Mouse (Mus musculus): ENCODE data around the gene Wnt5a. TPM values are rescaled to one million over a fixed set of nuclear protein-coding genes. Genes with fewer than 3 reads are reported as not detected.

Gene Wnt5a
- polyA plus RNA-seq (2015; fragmentation: Nextera tagmentation; extraction: Ambion mirVana), result 23.6 and 26.6 TPM in 2 replicates

- Histone ChIP-seq H3K9me3 (no peaks in the 10 kb centered on the region), H3K9ac (peak within 1 kb of the TSS; percentile 52), H3K4me2 (peak within 1 kb of the TSS; percentile 90), H3K27ac (replicated peaks) (peak within 1 kb of the TSS; percentile 83), H3K27me3 (peaks cover 6% of the 10 kb centered on the region), H3K4me1 (replicated peaks) (peaks cover 45% of the 10 kb centered on the region), H3K36me3 (no peaks in the 10 kb centered on the region), H3K4me3 (peak within 1 kb of the TSS; percentile 62)
- WGBS, result 3% methylated on average over 47 of the region's 53 CpGs
- peak; percentile 20; the same call in 1 of the 2 replicates for ATAC-seq (ENCODE audit: low FRiP score, low read depth)
Measured at GRCm38 (mm10) chr14:28504101-28505050, at the start of gene Wnt5a. TSS of gene Wnt5a (plus strand) at chr14:28504750.

DNA sequence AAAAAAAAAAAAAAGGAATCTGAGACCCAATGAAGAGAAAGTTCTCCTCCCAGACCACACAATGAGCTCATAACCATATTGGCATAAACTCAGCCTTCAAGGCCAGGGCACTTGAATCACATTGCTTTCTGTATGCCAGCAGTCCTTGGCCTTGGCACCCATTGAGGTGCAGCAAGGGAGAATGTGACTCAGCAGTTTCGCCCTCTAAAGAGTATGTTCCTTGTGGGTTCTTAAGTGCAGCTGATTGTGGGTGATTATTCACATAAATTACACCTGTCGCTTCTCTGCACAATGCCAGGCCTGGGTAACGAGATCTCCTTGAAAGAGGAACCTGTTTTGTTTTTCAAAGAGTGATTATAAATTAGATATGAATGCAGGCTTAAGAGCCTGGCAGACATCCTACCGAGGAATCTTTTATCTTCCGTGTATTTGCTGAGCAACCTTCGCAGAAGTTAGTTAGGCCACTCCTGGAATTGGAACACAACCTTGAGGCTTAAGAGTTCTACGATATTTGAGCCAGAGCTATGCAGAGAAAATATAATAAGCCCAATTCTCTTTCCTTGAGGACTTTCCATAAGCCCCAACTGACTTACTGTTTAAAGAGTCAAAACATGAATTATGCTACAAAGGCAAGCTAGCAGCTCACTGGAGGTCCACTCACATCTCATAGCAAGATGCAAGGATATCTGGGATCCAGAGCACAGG, 48.0 kb upstream of the Wnt5a start:
- 79% methylated on average over 7 of the region's 7 CpGs for WGBS
- H3K27me3 ChIP-seq, result peaks cover 6% of the 10 kb centered on the region; the same call in 1 of the 2 replicates
- no peak for ATAC-seq (ENCODE audit: low FRiP score, low read depth)

DNA sequence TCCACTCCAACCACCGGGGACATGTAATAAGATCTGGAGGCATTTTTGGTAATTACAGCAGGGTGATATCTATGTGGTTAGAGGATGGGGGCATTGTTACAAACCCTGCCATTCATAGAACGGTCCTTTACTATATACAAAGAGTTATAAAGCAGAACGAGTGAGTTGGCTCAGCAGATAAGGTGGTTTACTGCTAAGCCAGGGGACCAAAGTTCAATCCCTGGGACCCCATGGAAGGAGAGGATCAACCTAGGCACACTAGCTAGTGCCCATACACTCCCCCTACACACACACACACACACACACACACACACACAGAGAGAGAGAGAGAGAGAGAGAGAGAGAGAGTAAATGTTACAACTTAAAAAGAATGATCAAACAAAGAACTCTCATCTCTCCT, 47.1 kb upstream of the Wnt5a start:
- Histone ChIP-seq H3K4me1 (replicated peaks) (no peaks in the 10 kb centered on the region), H3K9ac (no peak overlapping the region), H3K27me3 (peaks cover 2% of the 10 kb centered on the region; the same call in 1 of the 2 replicates), H3K36me3 (no peaks in the 10 kb centered on the region), H3K27ac (replicated peaks) (no peak overlapping the region), H3K4me3 (no peak overlapping the region), H3K9me3 (no peaks in the 10 kb centered on the region), H3K4me2 (no peak overlapping the region)
- ATAC-seq (ENCODE audit: low FRiP score, low read depth), result no peak
- 80% methylated on average over 3 of the region's 3 CpGs for WGBS

More for the DNA sequence above, 48.0 kb upstream of the Wnt5a start:
- Histone ChIP-seq H3K4me1 (replicated peaks) (no peaks in the 10 kb centered on the region), H3K36me3 (no peaks in the 10 kb centered on the region), H3K4me3 (no peak overlapping the region), H3K4me2 (no peak overlapping the region), H3K9me3 (no peaks in the 10 kb centered on the region), H3K27ac (replicated peaks) (no peak overlapping the region), H3K9ac (no peak overlapping the region)

- WGBS, result 56% methylated on average over 5 of the region's 5 CpGs
- no peak for ATAC-seq (ENCODE audit: low FRiP score, low read depth)
- no peak overlapping the region for H3K4me3 ChIP-seq
- H3K27me3 ChIP-seq, result no peaks in the 10 kb centered on the region
- peaks cover 4% of the 10 kb centered on the region; the same call in 1 of the 2 replicates for H3K4me1 ChIP-seq (replicated peaks)
- H3K27ac ChIP-seq (replicated peaks), result no peak overlapping the region
- no peaks in the 10 kb centered on the region for H3K9me3 ChIP-seq
- H3K36me3 ChIP-seq, result no peaks in the 10 kb centered on the region
- no peak overlapping the region for H3K4me2 ChIP-seq
- H3K9ac ChIP-seq, result no peak overlapping the region
Measured at GRCm38 (mm10) chr14:28467956-28468355, 36.6 kb upstream of the Wnt5a start.

- Histone ChIP-seq H3K27me3 (no peaks in the 10 kb centered on the region), H3K27ac (replicated peaks) (no peak overlapping the region), H3K36me3 (no peaks in the 10 kb centered on the region), H3K4me3 (no peak overlapping the region), H3K4me2 (no peak overlapping the region), H3K4me1 (replicated peaks) (peaks cover 5% of the 10 kb centered on the region; the same call in 1 of the 2 replicates), H3K9ac (no peak overlapping the region), H3K9me3 (no peaks in the 10 kb centered on the region)
- ATAC-seq (ENCODE audit: low FRiP score, low read depth), result no peak
- 27% methylated on average over 4 of the region's 4 CpGs for WGBS
Measured at GRCm38 (mm10) chr14:28469696-28470095, 34.9 kb upstream of the Wnt5a start.

- Histone ChIP-seq H3K4me3 (no peak overlapping the region), H3K4me2 (no peak overlapping the region)
- WGBS, result 69% methylated on average over 6 of the region's 6 CpGs
Measured at GRCm38 (mm10) chr14:28470212-28470611, 34.3 kb upstream of the Wnt5a start.

DNA sequence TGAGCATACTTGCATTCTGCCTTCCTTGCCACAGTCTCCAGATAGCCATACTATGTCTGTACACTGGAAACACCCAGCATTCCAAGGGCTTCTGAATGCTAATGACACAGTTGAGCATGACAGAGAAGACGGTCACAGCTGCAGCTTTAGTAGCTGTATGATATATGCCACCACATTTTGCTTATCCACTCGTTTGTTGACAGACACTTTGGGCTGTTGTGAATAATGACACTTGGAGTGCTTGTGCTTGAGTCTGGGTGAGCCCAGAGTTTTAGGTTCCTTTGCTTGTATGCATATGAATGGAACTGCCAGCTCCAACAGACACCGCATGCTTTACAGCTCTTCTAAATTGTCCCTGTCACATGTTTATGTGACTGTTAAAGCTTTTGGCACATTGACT, 29.5 kb upstream of the Wnt5a start:
- no peak overlapping the region for H3K9ac ChIP-seq
- peak; percentile 54; the same call in 1 of the 2 replicates for ATAC-seq (ENCODE audit: low FRiP score, low read depth)
- H3K9me3 ChIP-seq, result no peaks in the 10 kb centered on the region
- H3K4me1 ChIP-seq (replicated peaks), result peaks cover 17% of the 10 kb centered on the region
- peak overlapping the region; percentile 43 for H3K27ac ChIP-seq (replicated peaks)
- no peaks in the 10 kb centered on the region for H3K27me3 ChIP-seq
- no peak overlapping the region for H3K4me3 ChIP-seq
- H3K4me2 ChIP-seq, result no peak overlapping the region
- H3K36me3 ChIP-seq, result no peaks in the 10 kb centered on the region
- 28% methylated on average over 3 of the region's 3 CpGs for WGBS

More at GRCm38 (mm10) chr14:28470212-28470611, 34.3 kb upstream of the Wnt5a start:
- Histone ChIP-seq H3K4me1 (replicated peaks) (peaks cover 10% of the 10 kb centered on the region), H3K36me3 (no peaks in the 10 kb centered on the region), H3K27me3 (no peaks in the 10 kb centered on the region), H3K9me3 (no peaks in the 10 kb centered on the region), H3K27ac (replicated peaks) (no peak overlapping the region), H3K9ac (no peak overlapping the region)
- ATAC-seq (ENCODE audit: low FRiP score, low read depth), result no peak

- Histone ChIP-seq H3K9ac (no peak overlapping the region), H3K36me3 (no peaks in the 10 kb centered on the region), H3K4me1 (replicated peaks) (peaks cover 17% of the 10 kb centered on the region), H3K4me2 (no peak overlapping the region), H3K4me3 (no peak overlapping the region), H3K27me3 (no peaks in the 10 kb centered on the region), H3K27ac (replicated peaks) (peak overlapping the region; percentile 43), H3K9me3 (no peaks in the 10 kb centered on the region)
- peak; percentile 56; the same call in 1 of the 2 replicates for ATAC-seq (ENCODE audit: low FRiP score, low read depth)
- 23% methylated on average over 7 of the region's 7 CpGs for WGBS
Measured at GRCm38 (mm10) chr14:28475421-28475820, 29.1 kb upstream of the Wnt5a start.

DNA sequence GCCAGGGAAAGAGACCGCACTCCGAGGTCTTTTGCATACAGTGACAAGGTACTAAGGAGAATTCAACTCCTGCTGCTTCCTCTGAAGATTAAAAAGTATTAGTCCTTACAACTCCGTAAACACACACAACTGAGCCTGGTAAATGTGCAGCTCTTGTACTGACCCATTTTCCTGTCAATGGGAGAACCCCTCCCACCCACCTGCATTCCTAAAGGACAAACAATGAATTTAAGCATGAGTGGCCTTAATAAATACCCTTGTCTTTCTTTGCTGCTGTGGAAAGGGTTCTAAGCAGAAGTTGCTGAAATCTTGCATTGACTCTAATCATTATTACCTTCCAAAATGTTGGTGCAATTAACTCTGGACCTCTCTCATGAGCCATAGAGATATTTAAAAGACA, 27.8 kb upstream of the Wnt5a start:
- Histone ChIP-seq H3K27me3 (no peaks in the 10 kb centered on the region), H3K36me3 (no peaks in the 10 kb centered on the region), H3K27ac (replicated peaks) (no peak overlapping the region), H3K4me3 (no peak overlapping the region), H3K9ac (no peak overlapping the region), H3K9me3 (no peaks in the 10 kb centered on the region), H3K4me2 (no peak overlapping the region), H3K4me1 (replicated peaks) (peaks cover 17% of the 10 kb centered on the region)
- no peak for ATAC-seq (ENCODE audit: low FRiP score, low read depth)
- WGBS, result 58% methylated on average over 3 of the region's 3 CpGs

DNA sequence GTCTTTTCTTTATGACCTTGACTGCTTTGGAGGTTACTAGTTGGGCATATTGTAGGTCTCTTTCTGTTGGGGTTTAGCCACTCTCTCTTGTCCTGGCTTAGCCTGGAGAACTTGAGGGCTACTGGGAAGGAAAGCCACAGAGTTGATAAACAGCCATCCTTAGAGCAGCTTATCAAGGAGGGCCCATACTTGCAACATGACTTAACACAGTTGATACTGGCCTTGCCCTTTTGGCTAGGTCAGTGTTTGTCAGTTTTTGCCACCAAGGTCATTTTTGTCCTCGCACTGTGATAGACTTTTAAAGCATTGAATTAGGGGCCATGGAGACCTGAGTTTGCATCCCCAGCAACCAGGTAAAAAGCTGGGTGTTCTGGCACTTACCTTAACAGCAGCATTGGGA, 23.7 kb upstream of the Wnt5a start:
- H3K4me3 ChIP-seq, result no peak overlapping the region
- no peaks in the 10 kb centered on the region for H3K36me3 ChIP-seq
- peaks cover 4% of the 10 kb centered on the region for H3K4me1 ChIP-seq (replicated peaks)
- no peak overlapping the region for H3K27ac ChIP-seq (replicated peaks)
- ATAC-seq (ENCODE audit: low FRiP score, low read depth), result no peak
- H3K9ac ChIP-seq, result no peak overlapping the region
- no peaks in the 10 kb centered on the region for H3K27me3 ChIP-seq
- no peak overlapping the region for H3K4me2 ChIP-seq
- H3K9me3 ChIP-seq, result no peaks in the 10 kb centered on the region
- 93% methylated on average over 1 of the region's 1 CpGs for WGBS

- no peaks in the 10 kb centered on the region for H3K27me3 ChIP-seq
- H3K4me2 ChIP-seq, result no peak overlapping the region
- H3K27ac ChIP-seq (replicated peaks), result no peak overlapping the region
- no peaks in the 10 kb centered on the region for H3K9me3 ChIP-seq
- H3K4me3 ChIP-seq, result no peak overlapping the region
- no peak for ATAC-seq (ENCODE audit: low FRiP score, low read depth)
- H3K9ac ChIP-seq, result no peak overlapping the region
- no peaks in the 10 kb centered on the region for H3K4me1 ChIP-seq (replicated peaks)
- WGBS, result 90% methylated on average over 4 of the region's 4 CpGs
- no peaks in the 10 kb centered on the region for H3K36me3 ChIP-seq
Measured at GRCm38 (mm10) chr14:28493806-28494205, 10.7 kb upstream of the Wnt5a start.

- H3K9ac ChIP-seq, result no peak overlapping the region
- no peak overlapping the region for H3K4me2 ChIP-seq
- H3K4me3 ChIP-seq, result no peak overlapping the region
- no peak overlapping the region for H3K27ac ChIP-seq (replicated peaks)
- H3K4me1 ChIP-seq (replicated peaks), result no peaks in the 10 kb centered on the region
- no peaks in the 10 kb centered on the region for H3K9me3 ChIP-seq
- ATAC-seq (ENCODE audit: low FRiP score, low read depth), result no peak
- no peaks in the 10 kb centered on the region for H3K27me3 ChIP-seq
- 91% methylated on average over 5 of the region's 5 CpGs for WGBS
- H3K36me3 ChIP-seq, result no peaks in the 10 kb centered on the region
Measured at GRCm38 (mm10) chr14:28494273-28494672, 10.3 kb upstream of the Wnt5a start.

Data from hindbrain, embryonic 15.5 days (tissue).